Mouse (Mus musculus): ENCODE measurements around the gene Ninj2.

Ninj2 gene

GRCm38 (mm10) chr6:120127321-120127720, 34.2 kb downstream of the Ninj2 start:
- DNase-seq (ENCODE audit: low read depth, low spot score): no peak

GRCm38 (mm10) chr6:120134748-120135147, 41.6 kb downstream of the Ninj2 start:
- DNase-seq (ENCODE audit: low read depth, low spot score): no peak

- no peak for DNase-seq (ENCODE audit: low read depth, low spot score)
Observed at GRCm38 (mm10) chr6:120145439-120145838, 52.3 kb downstream of the Ninj2 start.

- no peak for DNase-seq (ENCODE audit: low read depth, low spot score)
Observed at GRCm38 (mm10) chr6:120146676-120147075, 53.5 kb downstream of the Ninj2 start.

GRCm38 (mm10) chr6:120147411-120147810, 54.3 kb downstream of the Ninj2 start:
- no peak for DNase-seq (ENCODE audit: low read depth, low spot score)

GRCm38 (mm10) chr6:120148716-120149392, 55.7 kb downstream of the Ninj2 start:
- DNase-seq (ENCODE audit: low read depth, low spot score): no peak

- no peak for DNase-seq (ENCODE audit: low read depth, low spot score)
Observed at GRCm38 (mm10) chr6:120149458-120150120, 56.4 kb downstream of the Ninj2 start.

- no peak for DNase-seq (ENCODE audit: low read depth, low spot score)
Observed at GRCm38 (mm10) chr6:120150206-120150605, 57.1 kb downstream of the Ninj2 start.

- DNase-seq (ENCODE audit: low read depth, low spot score): no peak
Observed at GRCm38 (mm10) chr6:120151616-120152053, 58.5 kb downstream of the Ninj2 start.

- no peak for DNase-seq (ENCODE audit: low read depth, low spot score)
Observed at GRCm38 (mm10) chr6:120152739-120153696, 59.9 kb downstream of the Ninj2 start.

GRCm38 (mm10) chr6:120154526-120155309, 61.6 kb downstream of the Ninj2 start:
- DNase-seq (ENCODE audit: low read depth, low spot score): peak; percentile 16

- no peak for DNase-seq (ENCODE audit: low read depth, low spot score)
Observed at GRCm38 (mm10) chr6:120155510-120155909, 62.4 kb downstream of the Ninj2 start.

GRCm38 (mm10) chr6:120157479-120157878, 64.3 kb downstream of the Ninj2 start:
- DNase-seq (ENCODE audit: low read depth, low spot score): no peak

- DNase-seq (ENCODE audit: low read depth, low spot score): no peak
Observed at GRCm38 (mm10) chr6:120159133-120159901, 66.2 kb downstream of the Ninj2 start.

- DNase-seq (ENCODE audit: low read depth, low spot score): no peak
Observed at GRCm38 (mm10) chr6:120162928-120163327, 69.8 kb downstream of the Ninj2 start.

- no peak for DNase-seq (ENCODE audit: low read depth, low spot score)
Observed at GRCm38 (mm10) chr6:120164765-120165164, 71.6 kb downstream of the Ninj2 start.

- no peak for DNase-seq (ENCODE audit: low read depth, low spot score)
Observed at GRCm38 (mm10) chr6:120167574-120167973, 74.4 kb downstream of the Ninj2 start.

- no peak for DNase-seq (ENCODE audit: low read depth, low spot score)
Observed at GRCm38 (mm10) chr6:120172294-120173017, 79.3 kb downstream of the Ninj2 start.

GRCm38 (mm10) chr6:120174028-120174601, 81.0 kb downstream of the Ninj2 start:
- DNase-seq (ENCODE audit: low read depth, low spot score): no peak

Measured in retina, adult 2 months (tissue).